Mouse (Mus musculus) bone marrow macrophage, adult 2 months (primary cell): Measurements from ENCODE around the gene Olfr76.

ENCODE experiments used
- CTCF ChIP-seq: IDR thresholded peaks from 2 replicates; pipeline ENCODE4 v1.5.1; 2012; ENCODE audit warnings: low read depth, mild to moderate bottlenecking, low read length, moderate library complexity
- POLR2A ChIP-seq: IDR thresholded peaks from 2 replicates; pipeline ENCODE4 v1.6.1; 2012; ENCODE audit warnings: mild to moderate bottlenecking, low read depth, low read length, borderline replicate concordance

- TF ChIP-seq CTCF (no peak), POLR2A (no peak)
Measured at GRCm38 (mm10) chr19:12116464-12116863, 6.5 kb downstream of the Olfr76 start.
